Mouse (Mus musculus): ENCODE data around the gene Mrps35.

Mrps35 gene

GRCm38 (mm10) chr6:147117764-147118163, 75.2 kb downstream of the Mrps35 start:
- H3K36me3 ChIP-seq (ENCODE audit: control insufficient read depth, insufficient read depth, low read length, poor library complexity, severe bottlenecking), result no peaks in the 10 kb centered on the region
- DNase-seq (ENCODE audit: low read depth, low spot score), result no peak
- H3K27me3 ChIP-seq (ENCODE audit: control insufficient read depth, insufficient read depth, low read length, poor library complexity, severe bottlenecking), result no peaks in the 10 kb centered on the region

- no peak for DNase-seq (ENCODE audit: low read depth, low spot score)
Measured at GRCm38 (mm10) chr6:147118190-147118589, 75.6 kb downstream of the Mrps35 start.

GRCm38 (mm10) chr6:147121320-147121719, 78.8 kb downstream of the Mrps35 start:
- H3K36me3 ChIP-seq (ENCODE audit: control insufficient read depth, insufficient read depth, low read length, poor library complexity, severe bottlenecking), result no peaks in the 10 kb centered on the region
- H3K27me3 ChIP-seq (ENCODE audit: control insufficient read depth, insufficient read depth, low read length, poor library complexity, severe bottlenecking), result no peaks in the 10 kb centered on the region
- DNase-seq (ENCODE audit: low read depth, low spot score), result no peak

More at GRCm38 (mm10) chr6:147118190-147118589, 75.6 kb downstream of the Mrps35 start:
- Histone ChIP-seq H3K36me3 (ENCODE audit: control insufficient read depth, insufficient read depth, low read length, poor library complexity, severe bottlenecking) (no peaks in the 10 kb centered on the region), H3K27me3 (ENCODE audit: control insufficient read depth, insufficient read depth, low read length, poor library complexity, severe bottlenecking) (no peaks in the 10 kb centered on the region)
